Mouse (Mus musculus): ENCODE results near the gene Zfp941. TPM values are rescaled to one million over a fixed set of nuclear protein-coding genes. Genes with fewer than 3 reads are reported as not detected.

The Zfp941 gene
- polyA plus RNA-seq, 2 experiments: 0.10 to 0.25 TPM

DNA sequence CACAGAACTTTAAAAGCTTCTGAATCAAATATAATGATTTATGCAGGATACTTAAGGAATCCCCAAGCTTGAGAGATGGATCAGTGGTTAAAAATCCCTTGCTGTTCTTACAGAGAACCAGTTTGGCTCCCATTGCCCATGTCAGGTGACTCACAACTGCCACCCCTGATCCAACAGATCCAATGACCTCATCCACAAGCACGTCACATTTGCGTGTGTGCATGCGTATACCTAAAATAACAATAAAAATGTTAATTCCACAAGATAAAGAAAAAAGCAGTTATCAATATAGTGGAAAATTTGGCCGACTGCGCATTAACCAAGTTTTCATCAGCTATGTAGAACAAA is 699 bp downstream of the Zfp941 start:
- no peaks in the 10 kb centered on the region for H3K27me3 ChIP-seq (ENCODE audit: control insufficient read depth, insufficient read depth, low read length)
- H3K9ac ChIP-seq (replicated peaks): no peak overlapping the region
- TF ChIP-seq CTCF (IDR thresholded peaks at IDR 0.05; ENCODE audit: low read depth) (no peak), EP300 (IDR thresholded peaks at IDR 0.05; ENCODE audit: low read depth) (no peak)
- peak overlapping the region in 1 of 2 experiments; percentile 45; a peak in 2 of 4 replicates for H3K4me3 ChIP-seq (ENCODE audit: insufficient read depth in 1 of 2, low read depth in 2 of 2, low read length in 2 of 2)
- DNase-seq (ENCODE audit: low read depth in 3 of 3, low spot score in 3 of 3) (no peak), ATAC-seq (ENCODE audit: insufficient read depth) (no peak)
- H3K27ac ChIP-seq: no peak overlapping the region
- H3K4me1 ChIP-seq (replicated peaks; ENCODE audit: control insufficient read depth in 2 of 2, insufficient read depth in 2 of 2, low read length in 1 of 2): no peaks in the 10 kb centered on the region
- no peaks in the 10 kb centered on the region for H3K36me3 ChIP-seq (replicated peaks; ENCODE audit: control insufficient read depth, insufficient read depth, low read depth)
- 61% methylated on average over 5 of the region's 5 CpGs for WGBS (ENCODE audit: insufficient replicate concordance)
- H3K4me2 ChIP-seq (ENCODE audit: low read depth): peak overlapping the region; percentile 61
- H3K9me3 ChIP-seq (ENCODE audit: control insufficient read depth, low read length): no peaks in the 10 kb centered on the region

DNA sequence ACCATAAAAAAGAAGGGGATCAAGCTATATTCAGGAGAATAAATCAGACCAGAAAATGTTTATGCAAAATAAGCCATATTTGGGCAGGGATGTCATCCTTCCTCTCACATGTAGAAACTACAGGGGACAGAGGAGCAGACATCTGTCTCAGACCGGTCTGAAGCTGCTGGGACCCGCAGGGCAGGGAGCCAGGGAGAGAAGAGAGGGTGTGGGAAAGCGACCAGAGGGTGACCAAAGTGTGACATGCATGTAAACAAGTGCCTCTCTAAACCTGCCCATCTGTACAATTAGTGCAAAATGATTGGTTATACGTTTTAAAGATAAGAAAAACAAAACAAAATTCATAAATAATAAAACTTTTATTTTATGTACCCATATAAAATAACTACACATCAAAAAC is 1.8 kb downstream of the Zfp941 start:
- 50% methylated on average over 4 of the region's 4 CpGs for WGBS (ENCODE audit: insufficient replicate concordance)
- ATAC-seq (ENCODE audit: insufficient read depth) (no peak), DNase-seq (ENCODE audit: low read depth in 3 of 3, low spot score in 3 of 3) (no peak)
- TF ChIP-seq CTCF (IDR thresholded peaks at IDR 0.05; ENCODE audit: low read depth) (no peak), EP300 (IDR thresholded peaks at IDR 0.05; ENCODE audit: low read depth) (no peak)
- no peaks in the 10 kb centered on the region for H3K9me3 ChIP-seq (ENCODE audit: control insufficient read depth, low read length)
- H3K27me3 ChIP-seq (ENCODE audit: control insufficient read depth, insufficient read depth, low read length): no peaks in the 10 kb centered on the region
- H3K27ac ChIP-seq: no peak overlapping the region
- H3K4me1 ChIP-seq (replicated peaks; ENCODE audit: control insufficient read depth in 2 of 2, insufficient read depth in 2 of 2, low read length in 1 of 2): no peaks in the 10 kb centered on the region
- H3K36me3 ChIP-seq (replicated peaks; ENCODE audit: control insufficient read depth, insufficient read depth, low read depth): no peaks in the 10 kb centered on the region
- no peak overlapping the region for H3K4me2 ChIP-seq (ENCODE audit: low read depth)
- H3K4me3 ChIP-seq (ENCODE audit: insufficient read depth in 1 of 2, low read depth in 2 of 2, low read length in 2 of 2): no peak overlapping the region
- no peak overlapping the region for H3K9ac ChIP-seq (replicated peaks)

DNA sequence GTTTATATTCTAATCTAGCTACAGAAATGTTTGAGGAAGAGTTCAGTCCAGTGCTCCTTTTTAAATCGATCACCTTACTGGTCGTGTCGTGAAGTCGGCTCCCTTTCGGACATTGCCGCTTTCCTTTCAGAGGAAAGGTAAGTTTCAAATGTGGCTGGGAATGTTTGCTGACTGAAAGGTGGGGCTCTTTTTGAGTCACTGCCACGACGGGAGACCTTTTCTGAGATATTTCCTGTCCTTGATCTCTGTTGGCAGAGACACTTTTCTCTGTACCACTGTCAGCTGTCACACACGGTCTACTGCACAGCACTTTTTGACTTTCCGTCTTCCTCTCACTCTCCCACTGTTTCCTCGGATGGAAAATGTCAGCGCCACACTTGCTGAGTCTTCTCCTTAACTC is 9.1 kb downstream of the Zfp941 start:
- H3K9me3 ChIP-seq (ENCODE audit: control insufficient read depth, low read length): no peaks in the 10 kb centered on the region
- H3K9ac ChIP-seq (replicated peaks): no peak overlapping the region
- no peak overlapping the region for H3K4me2 ChIP-seq (ENCODE audit: low read depth)
- no peak overlapping the region for H3K4me3 ChIP-seq (ENCODE audit: insufficient read depth in 1 of 2, low read depth in 2 of 2, low read length in 2 of 2)
- no peaks in the 10 kb centered on the region for H3K4me1 ChIP-seq (replicated peaks; ENCODE audit: control insufficient read depth in 2 of 2, insufficient read depth in 2 of 2, low read length in 1 of 2)
- no peak for TF ChIP-seq CTCF (IDR thresholded peaks at IDR 0.05; ENCODE audit: low read depth)
- TF ChIP-seq EP300 (IDR thresholded peaks at IDR 0.05; ENCODE audit: low read depth): no peak
- WGBS (ENCODE audit: insufficient replicate concordance): 69% methylated on average over 12 of the region's 12 CpGs
- no peak overlapping the region for H3K27ac ChIP-seq
- DNase-seq (ENCODE audit: low read depth in 3 of 3, low spot score in 3 of 3): no peak
- no peaks in the 10 kb centered on the region for H3K36me3 ChIP-seq (replicated peaks; ENCODE audit: control insufficient read depth, insufficient read depth, low read depth)
- ATAC-seq (ENCODE audit: insufficient read depth): no peak
- H3K27me3 ChIP-seq (ENCODE audit: control insufficient read depth, insufficient read depth, low read length): no peaks in the 10 kb centered on the region

DNA sequence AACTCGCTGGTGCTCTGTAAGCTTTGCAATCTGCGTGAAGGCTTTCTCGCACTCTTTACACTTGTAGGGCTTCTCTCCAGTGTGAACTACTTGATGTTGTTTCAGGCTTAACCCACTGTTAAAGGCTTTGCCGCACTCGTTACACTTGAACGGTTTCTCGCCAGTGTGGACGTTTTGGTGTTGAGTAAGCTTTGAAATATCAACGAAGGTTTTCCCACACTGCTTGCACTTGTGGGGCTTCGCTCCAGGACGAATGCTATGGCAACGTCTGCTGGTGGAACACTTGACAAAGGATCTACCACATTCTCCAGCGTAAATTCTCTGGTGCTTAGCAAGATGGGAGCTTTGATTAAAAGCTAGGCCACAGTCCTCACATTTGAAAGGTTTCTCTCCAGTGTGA is 10.3 kb downstream of the Zfp941 start:
- Histone ChIP-seq H3K27ac (no peak overlapping the region), H3K27me3 (ENCODE audit: control insufficient read depth, insufficient read depth, low read length) (no peaks in the 10 kb centered on the region), H3K9ac (replicated peaks) (no peak overlapping the region), H3K9me3 (ENCODE audit: control insufficient read depth, low read length) (no peaks in the 10 kb centered on the region), H3K4me1 (replicated peaks; ENCODE audit: control insufficient read depth in 2 of 2, insufficient read depth in 2 of 2, low read length in 1 of 2) (no peaks in the 10 kb centered on the region), H3K36me3 (replicated peaks; ENCODE audit: control insufficient read depth, insufficient read depth, low read depth) (no peaks in the 10 kb centered on the region), H3K4me3 (ENCODE audit: insufficient read depth in 1 of 2, low read depth in 2 of 2, low read length in 2 of 2) (no peak overlapping the region), H3K4me2 (ENCODE audit: low read depth) (no peak overlapping the region)
- WGBS (ENCODE audit: insufficient replicate concordance): 78% methylated on average over 13 of the region's 13 CpGs
- ATAC-seq (ENCODE audit: insufficient read depth) (no peak), DNase-seq (ENCODE audit: low read depth in 3 of 3, low spot score in 3 of 3) (no peak)
- TF ChIP-seq CTCF (IDR thresholded peaks at IDR 0.05; ENCODE audit: low read depth) (no peak), EP300 (IDR thresholded peaks at IDR 0.05; ENCODE audit: low read depth) (no peak)

DNA sequence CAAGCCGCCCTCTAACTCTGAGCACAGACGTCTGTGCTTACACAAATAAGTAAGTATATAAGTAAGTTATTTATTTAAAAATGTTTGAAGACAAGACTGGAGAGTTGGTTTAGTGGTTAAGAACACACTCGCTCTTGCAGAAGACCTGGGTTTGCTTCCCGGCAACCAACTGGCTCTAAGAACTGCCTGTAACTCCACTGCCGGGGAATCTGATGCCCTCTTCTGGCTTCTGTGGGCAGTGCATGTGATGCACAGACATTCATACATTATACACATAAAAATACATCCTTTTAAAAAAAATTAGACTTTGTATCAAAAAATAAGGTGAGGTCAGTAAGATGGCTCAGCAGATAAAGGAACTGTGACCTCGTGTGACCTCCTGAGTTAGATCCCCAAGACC is 11.5 kb downstream of the Zfp941 start:
- Histone ChIP-seq H3K4me3 (ENCODE audit: insufficient read depth in 1 of 2, low read depth in 2 of 2, low read length in 2 of 2) (no peak overlapping the region), H3K4me2 (ENCODE audit: low read depth) (no peak overlapping the region), H3K36me3 (replicated peaks; ENCODE audit: control insufficient read depth, insufficient read depth, low read depth) (no peaks in the 10 kb centered on the region), H3K9ac (replicated peaks) (no peak overlapping the region), H3K4me1 (replicated peaks; ENCODE audit: control insufficient read depth in 2 of 2, insufficient read depth in 2 of 2, low read length in 1 of 2) (no peaks in the 10 kb centered on the region), H3K27me3 (ENCODE audit: control insufficient read depth, insufficient read depth, low read length) (no peaks in the 10 kb centered on the region), H3K27ac (no peak overlapping the region), H3K9me3 (ENCODE audit: control insufficient read depth, low read length) (no peaks in the 10 kb centered on the region)
- WGBS (ENCODE audit: insufficient replicate concordance): 73% methylated on average over 6 of the region's 6 CpGs
- TF ChIP-seq EP300 (IDR thresholded peaks at IDR 0.05; ENCODE audit: low read depth): no peak
- peak; percentile 41 for TF ChIP-seq CTCF (IDR thresholded peaks at IDR 0.05; ENCODE audit: low read depth)
- ATAC-seq (ENCODE audit: insufficient read depth): no peak
- no peak for DNase-seq (ENCODE audit: low read depth in 3 of 3, low spot score in 3 of 3)

All from liver, embryonic 14.5 days (tissue).